Mouse (Mus musculus) hindbrain, postnatal 0 days (tissue): ENCODE measurements around the gene Grm8. TPM values are rescaled to one million over a fixed set of nuclear protein-coding genes. Genes with fewer than 3 reads are reported as not detected.

Experiments used
- ATAC-seq: fragments of 200-750 bp; cut with Nextera tagmentation; 2 replicates; pipeline ENCODE4 v1.8.0; 2017; ENCODE audit warnings: mild to moderate bottlenecking, moderate TSS enrichment, moderate library complexity
- DNase-seq: peaks from one replicate; pipeline ENCODE4 v3.0.0-alpha.2; 2015; ENCODE audit warnings: low spot score
- H3K27ac ChIP-seq: fragments of 300-500 bp; sonication (generic); 2 replicates; pipeline ENCODE4 v1.5.1; 2014; ENCODE audit warnings: mild to moderate bottlenecking
- H3K27me3 ChIP-seq: fragments of 300-500 bp; sonication (generic); 2 replicates; pipeline ENCODE4 v1.6.1; 2014; ENCODE audit warnings: low read length, mixed read lengths; ENCODE audit not compliant: insufficient read depth
- H3K36me3 ChIP-seq: fragments of 300-500 bp; sonication (generic); 2 replicates; pipeline ENCODE4 v1.6.1; 2014; ENCODE audit warnings: low read length, mixed read lengths; ENCODE audit not compliant: insufficient read depth
- H3K4me1 ChIP-seq: fragments of 300-500 bp; sonication (generic); 2 replicates; pipeline ENCODE4 v1.6.1; 2014; ENCODE audit warnings: antibody characterized with exemption, low read length, mixed read lengths; ENCODE audit not compliant: insufficient read depth
- H3K4me2 ChIP-seq: fragments of 300-500 bp; sonication (generic); 2 replicates; pipeline ENCODE4 v1.6.1; 2014; ENCODE audit warnings: low read depth, mild to moderate bottlenecking, low read length, moderate library complexity, mixed read lengths
- H3K4me3 ChIP-seq: fragments of 300-500 bp; sonication (generic); 2 replicates; pipeline ENCODE4 v1.5.1; 2014; ENCODE audit warnings: low read length
- H3K9ac ChIP-seq: fragments of 300-500 bp; sonication (generic); replicated peaks from 2 replicates; pipeline ENCODE4 v1.6.1; 2014; ENCODE audit warnings: mild to moderate bottlenecking, low read length, moderate library complexity, mixed read lengths
- H3K9me3 ChIP-seq: fragments of 300-500 bp; sonication (generic); 2 replicates; pipeline ENCODE4 v1.6.1; 2016; ENCODE audit warnings: low read length, mixed read lengths
- CTCF ChIP-seq: IDR thresholded peaks from 2 replicates; pipeline ENCODE4 v1.5.1; 2016; ENCODE audit warnings: antibody characterized with exemption, control low read depth, low read depth
- WGBS: fragments of 180-500 bp; shearing (Covaris S2); extraction: QIAGEN DNeasy Blood & Tissue Kit; methylation state at CpG from one replicate; pipeline ENCODE4 v1.1.7; 2014; 5-methylcytosine and 5-hydroxymethylcytosine counted together
- polyA plus RNA-seq: library from polyadenylated mRNA; unstranded; fragments of >200 nt; fragmentation: Nextera tagmentation; extraction: Ambion mirVana; gene quantifications from 2 replicates; pipeline ENCODE4 v1.2.1, GENCODE M21; 2015
- total RNA-seq: library from RNA; depleted of rRNA; stranded (reverse); fragments of >200 nt; gene quantifications from 2 replicates; pipeline ENCODE4 v1.2.3, GENCODE M21; 2014

The Grm8 gene
- total and polyA plus RNA-seq, 2 experiments from 2014 or later, result 11.3 to 14.0 TPM

DNA sequence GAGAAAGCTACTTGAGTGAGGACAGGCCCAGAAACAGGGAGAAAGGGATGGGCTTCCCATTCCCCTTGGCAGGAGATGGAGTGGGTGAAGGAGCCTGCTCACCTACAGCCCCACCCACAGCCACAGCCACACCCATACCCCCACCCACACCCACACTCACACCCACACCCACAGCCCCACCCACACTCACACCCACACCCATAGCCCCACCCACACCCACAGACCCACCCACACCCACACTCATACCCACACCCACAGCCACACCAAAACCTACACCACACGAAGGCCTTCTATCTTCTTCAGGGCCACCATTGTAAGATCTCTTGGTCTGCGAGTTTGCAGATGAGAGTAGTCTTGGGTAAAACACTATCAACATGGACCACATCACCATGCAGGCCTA lies 137.7 kb downstream of the Grm8 start:
- Histone ChIP-seq H3K27me3 (no peaks in the 10 kb centered on the region), H3K4me1 (no peaks in the 10 kb centered on the region), H3K4me2 (no peak overlapping the region), H3K36me3 (no peaks in the 10 kb centered on the region), H3K9ac (no peak overlapping the region), H3K27ac (no peak overlapping the region), H3K4me3 (no peak overlapping the region), H3K9me3 (no peaks in the 10 kb centered on the region)
- ATAC-seq (no peak), DNase-seq (no peak)
- no peak for TF ChIP-seq CTCF
- 98% methylated on average over 2 of the region's 2 CpGs for WGBS

GRCm38 (mm10) chr6:27991241-27991640 lies 143.7 kb downstream of the Grm8 start:
- H3K4me3 ChIP-seq, result no peak overlapping the region
- no peaks in the 10 kb centered on the region for H3K36me3 ChIP-seq
- no peak for ATAC-seq
- H3K4me1 ChIP-seq, result no peaks in the 10 kb centered on the region
- 77% methylated on average over 4 of the region's 4 CpGs for WGBS
- H3K9me3 ChIP-seq, result no peaks in the 10 kb centered on the region
- H3K27me3 ChIP-seq, result no peaks in the 10 kb centered on the region
- H3K9ac ChIP-seq, result no peak overlapping the region
- no peak overlapping the region for H3K27ac ChIP-seq
- no peak for TF ChIP-seq CTCF
- no peak overlapping the region for H3K4me2 ChIP-seq
- no peak for DNase-seq

DNA sequence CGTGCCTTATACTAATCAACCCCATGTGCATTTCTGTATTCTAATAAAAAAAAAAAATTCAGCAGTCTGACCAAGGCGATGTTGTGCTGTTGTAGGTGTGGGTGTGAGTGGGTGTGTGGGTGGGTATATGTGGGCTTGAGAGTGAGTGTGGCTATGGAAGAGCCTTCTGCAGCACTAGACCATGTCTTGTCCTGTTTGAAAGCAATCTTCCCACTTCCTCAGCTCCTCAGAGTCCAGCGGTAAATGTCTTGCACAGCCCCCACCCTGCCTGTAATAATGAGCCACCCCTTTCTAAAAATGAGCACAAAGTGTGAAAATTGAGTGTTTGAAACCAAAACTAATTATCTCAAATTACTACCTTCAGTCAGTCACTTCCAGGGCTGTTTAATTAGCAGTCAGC lies 152.4 kb downstream of the Grm8 start:
- Histone ChIP-seq H3K9ac (no peak overlapping the region), H3K4me2 (no peak overlapping the region), H3K4me3 (no peak overlapping the region), H3K4me1 (no peaks in the 10 kb centered on the region), H3K36me3 (no peaks in the 10 kb centered on the region), H3K27me3 (no peaks in the 10 kb centered on the region), H3K27ac (no peak overlapping the region), H3K9me3 (no peaks in the 10 kb centered on the region)
- WGBS, result 79% methylated on average over 3 of the region's 3 CpGs
- no peak for TF ChIP-seq CTCF
- DNase-seq (no peak), ATAC-seq (no peak)

- no peak overlapping the region for H3K4me3 ChIP-seq
- H3K9me3 ChIP-seq, result no peaks in the 10 kb centered on the region
- WGBS, result 44% methylated on average over 1 of the region's 1 CpGs
- ATAC-seq (no peak), DNase-seq (no peak)
- no peaks in the 10 kb centered on the region for H3K4me1 ChIP-seq
- H3K27me3 ChIP-seq, result no peaks in the 10 kb centered on the region
- no peak overlapping the region for H3K27ac ChIP-seq
- no peaks in the 10 kb centered on the region for H3K36me3 ChIP-seq
- no peak for TF ChIP-seq CTCF
- H3K9ac ChIP-seq, result no peak overlapping the region
- H3K4me2 ChIP-seq, result no peak overlapping the region
Measured at GRCm38 (mm10) chr6:27982021-27982420, 153.0 kb downstream of the Grm8 start.

DNA sequence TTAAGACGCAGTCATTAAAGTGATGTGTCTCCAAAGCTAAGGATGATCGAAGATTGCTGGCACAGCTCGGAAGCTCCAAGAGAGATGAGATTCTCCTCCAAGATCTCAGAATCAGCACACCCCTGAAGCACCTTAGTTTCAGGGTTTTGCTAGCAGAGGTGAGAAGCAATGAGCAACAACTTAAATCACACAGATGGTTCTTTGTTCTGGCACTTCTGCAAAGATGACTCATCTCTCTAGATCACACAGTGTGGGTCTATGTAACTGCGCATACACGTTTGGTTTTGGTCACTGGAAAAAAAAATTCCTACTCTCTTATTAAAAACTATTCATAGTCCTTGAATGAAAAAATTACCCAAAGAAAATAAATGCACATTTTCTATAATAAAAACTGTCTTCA lies 157.6 kb downstream of the Grm8 start:
- Histone ChIP-seq H3K4me1 (no peaks in the 10 kb centered on the region), H3K9ac (no peak overlapping the region), H3K4me3 (no peak overlapping the region), H3K27ac (no peak overlapping the region), H3K36me3 (no peaks in the 10 kb centered on the region), H3K9me3 (no peaks in the 10 kb centered on the region), H3K4me2 (no peak overlapping the region), H3K27me3 (no peaks in the 10 kb centered on the region)
- DNase-seq, result no peak
- ATAC-seq, result no peak
- no peak for TF ChIP-seq CTCF
- 94% methylated on average over 5 of the region's 5 CpGs for WGBS

DNA sequence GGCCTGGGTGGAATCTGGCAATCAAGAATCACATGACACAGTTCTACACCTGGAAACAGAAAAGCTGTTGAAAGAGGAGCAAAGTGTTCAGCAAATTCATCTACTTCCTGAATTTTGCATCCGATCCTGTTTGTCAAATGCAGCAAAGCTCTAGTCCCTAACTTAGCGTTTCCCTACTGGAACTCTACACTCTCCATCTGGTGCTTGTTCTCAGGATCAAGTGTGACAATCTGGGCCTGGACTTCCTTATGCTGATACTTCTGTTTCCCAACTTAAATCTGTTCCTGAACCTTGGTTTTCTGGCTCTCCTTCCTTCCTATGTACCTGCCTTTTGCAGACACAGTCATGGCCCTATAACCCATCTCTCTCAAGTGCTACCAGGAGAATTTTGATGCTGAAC lies 166.1 kb downstream of the Grm8 start:
- Histone ChIP-seq H3K36me3 (no peaks in the 10 kb centered on the region), H3K27ac (no peak overlapping the region), H3K9me3 (no peaks in the 10 kb centered on the region), H3K9ac (no peak overlapping the region), H3K4me2 (no peak overlapping the region), H3K4me1 (no peaks in the 10 kb centered on the region), H3K27me3 (no peaks in the 10 kb centered on the region), H3K4me3 (no peak overlapping the region)
- WGBS, result 86% methylated on average over 2 of the region's 2 CpGs
- no peak for DNase-seq
- TF ChIP-seq CTCF, result no peak
- no peak for ATAC-seq

DNA sequence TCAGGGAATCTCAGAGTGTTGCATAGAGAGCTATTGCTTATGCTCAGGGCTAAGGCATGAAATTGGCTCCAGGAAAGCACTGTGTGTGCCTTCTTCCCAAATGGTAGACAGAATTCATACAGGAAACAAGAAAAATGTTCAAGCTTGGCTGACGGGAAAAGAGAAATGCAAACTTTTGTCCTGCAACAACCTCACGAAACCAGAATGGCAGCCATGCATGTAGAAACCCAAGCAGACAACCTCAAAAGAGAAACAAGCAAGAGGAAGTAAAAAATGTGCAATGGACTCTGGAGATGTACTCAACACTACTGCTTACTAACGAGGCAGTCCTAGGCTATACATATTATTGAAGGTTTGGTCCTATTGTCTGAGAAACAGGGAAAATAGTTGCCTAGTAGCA lies 167.9 kb downstream of the Grm8 start:
- H3K4me1 ChIP-seq, result no peaks in the 10 kb centered on the region
- no peak overlapping the region for H3K27ac ChIP-seq
- H3K36me3 ChIP-seq, result no peaks in the 10 kb centered on the region
- no peak overlapping the region for H3K4me3 ChIP-seq
- no peak for DNase-seq
- H3K9me3 ChIP-seq, result no peaks in the 10 kb centered on the region
- no peak for ATAC-seq
- no peaks in the 10 kb centered on the region for H3K27me3 ChIP-seq
- no peak for TF ChIP-seq CTCF
- 90% methylated on average over 3 of the region's 3 CpGs for WGBS
- no peak overlapping the region for H3K9ac ChIP-seq
- H3K4me2 ChIP-seq, result no peak overlapping the region
